Mouse (Mus musculus) limb, embryonic 15.5 days (tissue): Measurements from ENCODE around the gene Odc1. TPM values are rescaled to one million over a fixed set of nuclear protein-coding genes. Genes with fewer than 3 reads are reported as not detected.

Experiments used
- ATAC-seq: fragments of 200-750 bp; cut with Nextera tagmentation; 2 replicates; pipeline ENCODE4 v1.8.0; 2017; ENCODE audit warnings: low read depth, moderate TSS enrichment; ENCODE audit not compliant: insufficient number of reproducible peaks, low FRiP score, low TSS enrichment
- H3K27ac ChIP-seq: fragments of 300-500 bp; sonication (generic); 2 replicates; pipeline ENCODE4 v1.5.1; 2015; ENCODE audit warnings: moderate library complexity, mild to moderate bottlenecking, inconsistent platforms
- H3K27me3 ChIP-seq: fragments of 300-500 bp; sonication (generic); 2 replicates; pipeline ENCODE4 v1.6.1; 2015; ENCODE audit warnings: inconsistent platforms
- H3K36me3 ChIP-seq: fragments of 300-500 bp; sonication (generic); 2 replicates; pipeline ENCODE4 v1.6.1; 2015; ENCODE audit warnings: inconsistent platforms
- H3K4me1 ChIP-seq: fragments of 300-500 bp; sonication (generic); 2 replicates; pipeline ENCODE4 v1.6.1; 2015; ENCODE audit warnings: inconsistent platforms
- H3K4me2 ChIP-seq: fragments of 300-500 bp; sonication (generic); 2 replicates; pipeline ENCODE4 v1.6.1; 2015; ENCODE audit warnings: mild to moderate bottlenecking, inconsistent platforms
- H3K4me3 ChIP-seq: fragments of 300-500 bp; sonication (generic); 2 replicates; pipeline ENCODE4 v1.5.1; 2015; ENCODE audit warnings: mild to moderate bottlenecking, inconsistent platforms
- H3K9ac ChIP-seq: fragments of 300-500 bp; sonication (generic); 2 replicates; pipeline ENCODE4 v1.6.1; 2015; ENCODE audit warnings: inconsistent platforms
- H3K9me3 ChIP-seq: fragments of 300-500 bp; sonication (generic); 2 replicates; pipeline ENCODE4 v1.6.1; 2016; ENCODE audit warnings: inconsistent platforms
- WGBS: fragments of 180-500 bp; shearing (Covaris S2); methylation state at CpG from one replicate; pipeline ENCODE4 v1.1.7; 2015; 5-methylcytosine and 5-hydroxymethylcytosine counted together
- polyA plus RNA-seq: library from polyadenylated mRNA; unstranded; fragments of >200 nt; fragmentation: Nextera tagmentation; extraction: Ambion mirVana; gene quantifications from 2 replicates; pipeline ENCODE4 v1.2.1, GENCODE M21; 2015

Odc1 gene
- polyA plus RNA-seq, 1 experiment from 2014 or later: 148 TPM

DNA sequence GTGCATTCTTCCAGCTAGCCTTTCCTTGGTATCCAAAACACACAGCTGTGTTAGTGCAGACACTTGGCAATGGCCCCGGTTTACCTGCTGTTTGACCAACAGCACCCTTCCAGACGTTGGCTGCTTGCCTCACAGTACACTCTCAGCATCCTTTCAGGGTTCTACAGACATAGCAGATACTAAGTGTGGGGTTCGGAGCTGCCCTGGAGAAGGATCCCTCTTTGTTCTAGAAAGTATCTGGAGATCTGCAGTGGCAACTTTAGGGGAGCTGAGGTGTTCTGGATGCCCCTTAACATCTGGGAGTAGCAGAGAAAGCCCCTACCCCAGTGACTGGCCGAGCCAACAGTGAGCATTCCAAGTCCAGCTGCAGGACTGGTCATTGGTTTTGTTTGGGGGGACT, 30.0 kb downstream of the Odc1 start:
- Histone ChIP-seq H3K36me3 (no peaks in the 10 kb centered on the region), H3K27me3 (no peaks in the 10 kb centered on the region), H3K4me3 (no peak overlapping the region), H3K4me1 (peaks cover 8% of the 10 kb centered on the region; the same call in 1 of the 2 replicates), H3K9ac (no peak overlapping the region), H3K27ac (no peak overlapping the region), H3K9me3 (no peaks in the 10 kb centered on the region), H3K4me2 (no peak overlapping the region)
- 87% methylated on average over 4 of the region's 4 CpGs for WGBS
- no peak for ATAC-seq

DNA sequence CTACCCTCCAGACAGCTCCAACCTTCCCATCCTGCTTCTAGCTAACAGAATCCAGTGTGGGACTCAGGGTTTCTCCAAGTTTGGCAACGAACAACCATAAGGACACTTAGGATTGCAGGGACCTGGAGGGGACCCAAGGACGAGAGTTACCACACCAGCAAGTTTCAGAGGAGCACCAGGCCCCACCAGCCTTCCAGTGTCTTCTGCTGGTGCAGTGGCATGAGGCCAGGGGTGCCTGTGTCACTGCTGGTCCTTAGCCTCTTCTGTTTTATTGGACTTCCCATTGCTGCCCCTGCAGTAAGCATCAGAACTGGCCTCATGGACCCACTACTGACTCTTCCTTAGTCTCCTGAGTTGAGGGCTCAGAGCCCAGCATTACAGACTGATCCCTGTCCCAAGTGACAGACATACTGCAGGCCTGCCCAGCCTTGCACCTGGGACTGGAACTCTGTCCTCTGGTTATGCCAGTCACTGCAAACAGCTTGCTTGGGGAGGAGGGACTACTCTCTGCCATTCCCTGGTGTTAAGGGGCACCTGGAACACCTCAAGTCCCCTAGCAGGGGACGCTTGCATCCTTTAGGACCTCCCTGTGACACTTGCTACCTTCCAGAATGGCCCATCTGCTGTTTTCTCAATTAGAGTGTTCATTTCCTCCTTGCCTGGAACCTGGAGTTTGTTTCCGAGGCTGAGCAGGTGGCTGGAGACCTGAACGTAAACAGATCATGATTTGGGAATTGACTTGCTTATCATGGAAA, 30.7 kb downstream of the Odc1 start:
- Histone ChIP-seq H3K9me3 (no peaks in the 10 kb centered on the region), H3K4me3 (no peak overlapping the region), H3K9ac (no peak overlapping the region), H3K4me2 (no peak overlapping the region), H3K27ac (no peak overlapping the region), H3K4me1 (peaks cover 8% of the 10 kb centered on the region; the same call in 1 of the 2 replicates), H3K36me3 (no peaks in the 10 kb centered on the region), H3K27me3 (no peaks in the 10 kb centered on the region)
- WGBS: 51% methylated on average over 5 of the region's 5 CpGs
- ATAC-seq: no peak

DNA sequence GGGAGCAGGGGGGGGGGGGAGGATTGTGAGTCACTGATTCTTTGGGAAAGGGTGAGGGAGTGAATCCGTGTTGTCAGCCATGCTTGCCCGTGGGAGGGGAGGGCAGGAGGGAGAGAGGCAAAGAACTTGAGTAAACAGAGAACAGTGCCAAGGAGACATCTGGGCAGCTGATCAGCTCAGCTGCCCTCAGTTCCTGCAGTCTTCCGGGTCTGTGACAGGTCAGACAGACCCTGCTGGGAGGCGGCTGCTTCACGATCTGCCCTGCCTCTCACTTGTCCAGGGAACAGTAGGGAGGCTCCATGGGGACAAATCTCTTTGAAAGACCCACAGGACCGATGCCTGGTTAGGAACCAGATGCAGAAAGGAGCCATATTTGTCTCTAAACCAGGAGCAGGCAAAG, 31.4 kb downstream of the Odc1 start:
- 14% methylated on average over 6 of the region's 6 CpGs for WGBS
- H3K9me3 ChIP-seq: no peaks in the 10 kb centered on the region
- peaks cover 8% of the 10 kb centered on the region; the same call in 1 of the 2 replicates for H3K4me1 ChIP-seq
- ATAC-seq: no peak
- no peaks in the 10 kb centered on the region for H3K27me3 ChIP-seq
- no peak overlapping the region for H3K4me3 ChIP-seq
- H3K27ac ChIP-seq: no peak overlapping the region
- H3K36me3 ChIP-seq: no peaks in the 10 kb centered on the region
- no peak overlapping the region for H3K4me2 ChIP-seq
- H3K9ac ChIP-seq: no peak overlapping the region

DNA sequence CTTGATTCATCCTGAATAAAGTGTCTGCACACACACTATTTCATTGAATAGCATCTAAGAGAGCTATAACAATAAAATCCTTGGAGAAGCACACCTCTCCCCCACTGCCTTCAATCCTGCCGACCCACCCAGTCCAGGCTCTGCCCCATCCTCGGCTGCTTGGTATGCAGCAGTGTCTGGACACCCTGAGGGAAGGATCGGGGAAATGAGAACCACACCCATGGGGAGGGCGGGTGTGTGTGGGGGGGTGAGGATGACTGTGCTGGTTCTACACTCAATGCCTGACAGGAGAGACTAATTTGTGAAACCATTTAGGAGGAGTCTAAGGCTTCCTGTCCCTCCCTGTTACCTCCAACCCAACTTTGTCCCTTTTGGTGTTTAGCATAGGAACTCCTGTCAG, 34.0 kb downstream of the Odc1 start:
- Histone ChIP-seq H3K27me3 (no peaks in the 10 kb centered on the region), H3K4me3 (no peak overlapping the region), H3K9ac (no peak overlapping the region), H3K9me3 (no peaks in the 10 kb centered on the region), H3K4me1 (peaks cover 8% of the 10 kb centered on the region; the same call in 1 of the 2 replicates), H3K36me3 (no peaks in the 10 kb centered on the region), H3K4me2 (no peak overlapping the region), H3K27ac (no peak overlapping the region)
- 20% methylated on average over 4 of the region's 4 CpGs for WGBS
- ATAC-seq: no peak

DNA sequence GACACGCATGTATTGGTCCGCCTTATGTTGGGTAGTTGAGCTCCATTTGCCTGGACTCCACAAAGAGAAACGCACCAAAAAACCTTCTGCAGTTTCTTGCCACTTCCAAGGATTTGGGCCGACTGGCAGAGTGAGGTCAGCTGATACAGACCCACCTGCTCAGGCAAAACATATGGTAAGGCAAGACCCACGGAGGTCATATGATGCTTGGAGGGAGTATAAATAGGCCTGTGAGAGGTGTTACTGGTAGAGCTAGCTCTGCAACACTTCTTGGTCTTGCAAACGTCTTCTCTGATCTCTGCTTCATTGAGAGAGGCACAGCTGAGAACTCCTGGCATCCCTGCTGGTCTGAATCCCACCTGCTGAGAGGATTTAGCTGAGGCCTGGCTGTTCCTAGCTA, 36.4 kb downstream of the Odc1 start:
- H3K4me1 ChIP-seq: peaks cover 14% of the 10 kb centered on the region
- no peaks in the 10 kb centered on the region for H3K9me3 ChIP-seq
- no peak overlapping the region for H3K27ac ChIP-seq
- H3K9ac ChIP-seq: no peak overlapping the region
- no peak overlapping the region for H3K4me3 ChIP-seq
- no peaks in the 10 kb centered on the region for H3K27me3 ChIP-seq
- H3K36me3 ChIP-seq: no peaks in the 10 kb centered on the region
- WGBS: 64% methylated on average over 6 of the region's 6 CpGs
- no peak for ATAC-seq
- no peak overlapping the region for H3K4me2 ChIP-seq

DNA sequence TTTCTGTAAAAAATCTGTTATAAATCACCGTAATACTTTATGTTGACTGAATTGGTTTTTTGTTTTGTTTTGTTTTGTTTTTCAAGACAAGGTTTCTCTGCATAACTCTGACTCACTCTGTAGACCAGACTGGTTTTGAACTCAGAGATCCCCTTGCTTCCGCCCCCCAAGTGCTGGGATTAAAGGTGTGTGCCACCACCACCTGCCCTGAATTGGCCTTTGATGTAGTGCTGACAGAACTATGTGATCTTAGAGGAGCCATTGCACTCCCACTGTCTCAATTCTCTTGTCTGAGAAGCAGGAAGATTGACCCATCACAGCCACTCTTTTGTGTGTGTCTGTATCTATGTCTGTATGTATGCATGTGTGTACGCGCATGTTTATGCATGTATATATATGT, 37.8 kb downstream of the Odc1 start:
- Histone ChIP-seq H3K9ac (no peak overlapping the region), H3K36me3 (no peaks in the 10 kb centered on the region), H3K4me3 (no peak overlapping the region), H3K9me3 (no peaks in the 10 kb centered on the region), H3K27ac (no peak overlapping the region), H3K27me3 (no peaks in the 10 kb centered on the region), H3K4me2 (no peak overlapping the region), H3K4me1 (peaks cover 9% of the 10 kb centered on the region)
- ATAC-seq: no peak
- 96% methylated on average over 4 of the region's 4 CpGs for WGBS

DNA sequence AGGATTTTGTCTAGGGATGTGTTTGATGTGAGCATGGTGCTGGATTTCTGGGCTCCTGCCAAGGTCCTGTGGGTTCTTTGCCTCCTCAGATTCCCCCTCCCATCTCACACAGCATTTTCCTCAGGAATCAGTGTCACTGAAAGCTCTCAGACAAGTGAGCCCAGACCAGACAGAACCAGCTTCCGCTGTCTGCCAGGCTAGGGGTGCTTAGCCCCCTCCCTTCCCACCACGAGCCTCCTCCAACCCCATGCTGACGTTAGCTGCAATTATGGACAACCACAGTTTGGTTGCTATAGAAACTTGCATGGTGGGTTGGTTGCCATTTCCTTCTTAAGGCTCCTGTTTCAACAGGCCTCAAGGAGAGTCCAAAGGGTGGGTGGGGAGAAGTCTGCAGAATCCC, 39.3 kb downstream of the Odc1 start:
- Histone ChIP-seq H3K9me3 (no peaks in the 10 kb centered on the region), H3K36me3 (no peaks in the 10 kb centered on the region), H3K4me3 (no peak overlapping the region), H3K9ac (no peak overlapping the region), H3K4me2 (no peak overlapping the region), H3K27ac (no peak overlapping the region), H3K4me1 (peaks cover 7% of the 10 kb centered on the region), H3K27me3 (no peaks in the 10 kb centered on the region)
- ATAC-seq: peak; percentile 62; the same call in 1 of the 2 replicates
- WGBS: 26% methylated on average over 3 of the region's 3 CpGs

DNA sequence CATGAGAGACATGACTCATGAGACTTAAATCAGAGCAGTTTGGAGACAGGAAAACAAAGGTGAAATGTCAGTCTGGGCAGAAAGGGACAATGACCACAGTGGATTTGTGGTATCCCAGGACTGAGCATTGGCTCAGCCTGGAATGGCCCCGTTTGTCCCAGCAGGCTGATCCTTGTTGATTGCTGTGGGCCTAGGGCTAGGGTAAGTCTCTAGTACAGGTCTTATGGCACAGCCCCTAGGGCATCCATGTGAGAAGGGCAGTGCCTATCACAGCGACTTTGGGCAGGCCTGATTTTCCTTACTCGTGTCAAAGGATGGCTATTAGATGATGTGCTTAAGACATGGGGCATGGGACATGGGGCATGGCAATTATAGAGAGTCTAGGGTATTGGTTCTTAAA, 41.4 kb downstream of the Odc1 start:
- Histone ChIP-seq H3K27ac (no peak overlapping the region), H3K4me2 (no peak overlapping the region), H3K27me3 (no peaks in the 10 kb centered on the region), H3K9me3 (no peaks in the 10 kb centered on the region), H3K36me3 (no peaks in the 10 kb centered on the region), H3K9ac (no peak overlapping the region), H3K4me3 (no peak overlapping the region), H3K4me1 (peaks cover 7% of the 10 kb centered on the region)
- ATAC-seq: no peak
- 75% methylated on average over 3 of the region's 3 CpGs for WGBS

DNA sequence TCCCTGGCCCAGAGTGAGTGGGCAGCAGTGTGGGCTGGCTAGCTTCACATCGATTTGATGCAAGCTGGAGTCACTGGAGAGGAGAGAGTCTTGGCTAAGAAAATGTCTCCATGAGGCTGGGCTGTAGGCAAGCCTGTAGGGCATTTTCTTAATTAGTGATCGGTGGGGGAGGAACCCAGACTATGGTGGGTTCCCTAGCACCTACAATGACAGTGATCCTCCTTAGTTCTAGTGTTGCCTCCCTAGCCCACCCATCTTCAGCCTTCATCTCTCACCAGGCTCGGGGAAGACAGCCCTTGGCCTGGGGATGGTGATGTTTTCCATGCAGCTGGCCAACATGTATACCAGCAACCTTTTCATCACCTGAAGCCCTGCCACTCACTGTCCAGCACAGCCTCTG, 43.8 kb downstream of the Odc1 start:
- Histone ChIP-seq H3K27me3 (no peaks in the 10 kb centered on the region), H3K27ac (no peak overlapping the region), H3K4me1 (peaks cover 7% of the 10 kb centered on the region), H3K9ac (no peak overlapping the region), H3K4me3 (no peak overlapping the region), H3K9me3 (no peaks in the 10 kb centered on the region), H3K4me2 (no peak overlapping the region), H3K36me3 (no peaks in the 10 kb centered on the region)
- 83% methylated on average over 3 of the region's 3 CpGs for WGBS
- ATAC-seq: no peak

DNA sequence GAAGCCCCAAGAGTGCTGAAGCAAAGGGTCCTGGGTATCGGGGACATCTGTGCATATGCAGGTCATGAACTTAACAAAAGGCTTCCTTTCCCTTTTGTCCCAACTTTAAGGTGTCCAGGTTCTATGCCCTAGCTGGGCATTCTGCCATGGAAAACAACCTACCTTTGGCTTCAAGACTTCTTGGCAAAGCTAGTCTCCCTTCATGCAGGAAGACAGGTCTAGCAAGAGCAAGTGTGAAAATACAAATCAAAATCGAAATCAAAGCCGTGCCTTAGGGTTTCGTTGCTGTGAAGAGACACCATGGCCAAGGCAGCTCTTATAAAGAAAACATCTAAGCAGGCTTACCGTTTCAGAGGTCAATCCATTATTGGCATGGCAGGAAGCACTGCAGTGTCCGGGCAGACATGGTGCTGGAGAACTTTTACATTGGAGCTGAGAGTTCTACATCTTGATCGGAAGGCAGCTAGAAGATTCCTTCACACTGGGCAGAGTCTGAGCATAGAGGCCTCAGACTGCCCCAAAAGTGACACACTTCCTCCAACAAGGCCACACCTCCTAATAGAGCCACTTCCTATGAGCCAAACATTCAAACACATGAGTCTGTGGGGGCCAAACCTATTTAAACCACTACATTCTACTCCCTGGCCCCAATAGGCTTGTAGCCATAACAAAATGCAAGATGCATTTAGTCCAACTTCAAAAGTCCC, 44.5 kb downstream of the Odc1 start:
- H3K9ac ChIP-seq: no peak overlapping the region
- H3K9me3 ChIP-seq: no peaks in the 10 kb centered on the region
- H3K36me3 ChIP-seq: no peaks in the 10 kb centered on the region
- no peak for ATAC-seq
- no peaks in the 10 kb centered on the region for H3K27me3 ChIP-seq
- H3K27ac ChIP-seq: no peak overlapping the region
- 90% methylated on average over 7 of the region's 7 CpGs for WGBS
- no peak overlapping the region for H3K4me2 ChIP-seq
- H3K4me1 ChIP-seq: peaks cover 3% of the 10 kb centered on the region
- H3K4me3 ChIP-seq: no peak overlapping the region

DNA sequence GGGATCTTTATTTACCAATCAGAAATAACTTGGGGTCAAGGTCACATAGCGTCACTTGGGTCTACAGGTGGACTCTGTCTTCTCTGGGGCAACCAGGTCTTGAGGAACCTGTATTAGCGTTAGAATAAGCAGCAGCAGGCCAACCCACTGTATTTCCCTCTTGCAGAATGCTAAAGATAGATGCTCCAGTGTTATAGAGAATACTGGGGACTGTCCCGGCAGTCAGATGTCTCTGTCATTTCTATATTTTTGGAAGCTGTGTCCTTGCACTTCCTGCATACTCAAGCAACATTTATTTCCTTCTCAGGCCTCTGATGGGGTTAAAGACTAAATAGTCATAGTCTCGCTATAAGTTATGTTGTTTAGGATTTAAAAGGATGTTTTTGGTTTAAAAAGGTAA, 46.7 kb downstream of the Odc1 start:
- whole genome bisulfite sequencing: 81% methylated on average over 4 of the region's 4 CpGs
- H3K4me3 ChIP-seq: no peak overlapping the region
- no peak for ATAC-seq
- H3K36me3 ChIP-seq: no peaks in the 10 kb centered on the region
- no peak overlapping the region for H3K4me2 ChIP-seq
- no peaks in the 10 kb centered on the region for H3K4me1 ChIP-seq
- H3K27ac ChIP-seq: no peak overlapping the region
- H3K9me3 ChIP-seq: no peaks in the 10 kb centered on the region
- no peaks in the 10 kb centered on the region for H3K27me3 ChIP-seq
- H3K9ac ChIP-seq: no peak overlapping the region

DNA sequence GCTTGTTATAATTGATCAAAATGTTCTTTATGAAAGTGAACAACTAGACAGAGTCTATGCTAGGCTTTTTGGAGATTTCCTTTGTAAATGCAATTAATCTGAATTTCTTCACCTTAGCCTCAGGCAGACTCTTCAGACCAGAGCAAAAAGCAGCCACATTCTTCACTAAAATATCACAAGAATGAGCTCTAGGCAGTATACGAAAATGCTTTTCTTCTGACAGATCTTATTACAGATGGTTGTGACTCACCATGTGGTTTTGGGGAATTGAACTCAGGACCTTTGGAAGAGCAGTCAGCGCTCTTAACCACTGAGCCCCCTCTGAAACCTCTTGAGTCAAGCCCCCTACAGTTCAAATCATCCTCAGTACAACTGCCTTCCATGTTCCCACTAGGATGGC, 49.4 kb downstream of the Odc1 start:
- Histone ChIP-seq H3K4me2 (no peak overlapping the region), H3K9me3 (no peaks in the 10 kb centered on the region), H3K27ac (no peak overlapping the region), H3K36me3 (no peaks in the 10 kb centered on the region), H3K4me1 (no peaks in the 10 kb centered on the region), H3K9ac (no peak overlapping the region), H3K4me3 (no peak overlapping the region), H3K27me3 (no peaks in the 10 kb centered on the region)
- ATAC-seq: no peak
- 76% methylated on average over 2 of the region's 2 CpGs for WGBS
